Mouse (Mus musculus) retina, postnatal 1 day (tissue): ENCODE results near the gene Nsmce1.

ENCODE experiments used
- DNase-seq: peaks from one replicate; pipeline ENCODE4 v3.0.0-alpha.2; 2012

The Nsmce1 gene

DNA sequence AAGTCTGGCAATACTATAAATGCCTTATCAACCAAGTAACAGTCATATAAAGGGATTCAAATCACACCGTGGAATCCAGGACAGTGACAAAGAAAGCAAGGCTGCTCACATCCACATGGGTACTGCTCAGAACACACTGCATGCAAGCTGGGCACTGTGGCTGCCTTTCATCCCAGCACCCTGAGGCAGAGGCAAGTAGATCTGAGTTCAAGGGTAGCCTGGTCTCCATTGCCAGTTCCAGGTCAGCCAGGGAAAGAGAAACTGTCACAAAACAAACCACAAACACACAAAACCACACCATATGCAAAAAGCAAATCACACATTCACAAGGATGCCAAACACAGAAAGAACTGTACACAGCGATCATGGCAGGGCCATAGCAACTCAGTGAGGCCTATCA is 1.8 kb downstream of the Nsmce1 start:
- no peak for DNase-seq

DNA sequence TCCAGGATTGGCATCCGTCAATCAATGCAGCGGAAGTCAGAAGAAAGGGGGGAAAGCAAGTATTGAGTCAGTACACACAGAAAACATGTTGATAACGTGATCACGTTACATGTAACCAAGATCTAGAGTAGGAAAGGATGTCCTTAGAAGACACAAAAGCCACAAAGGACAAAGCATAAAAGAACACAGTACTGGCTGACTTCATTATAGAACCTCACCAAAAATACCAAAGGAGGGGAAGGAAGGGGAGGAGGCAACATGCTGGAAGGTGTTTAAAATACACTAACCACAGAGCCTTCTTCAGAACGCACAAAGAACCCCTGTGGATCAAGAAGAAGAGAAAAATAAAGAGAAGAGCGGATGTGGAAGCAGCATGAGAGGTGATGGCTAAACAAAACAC is 2.7 kb downstream of the Nsmce1 start:
- DNase-seq, result no peak

DNA sequence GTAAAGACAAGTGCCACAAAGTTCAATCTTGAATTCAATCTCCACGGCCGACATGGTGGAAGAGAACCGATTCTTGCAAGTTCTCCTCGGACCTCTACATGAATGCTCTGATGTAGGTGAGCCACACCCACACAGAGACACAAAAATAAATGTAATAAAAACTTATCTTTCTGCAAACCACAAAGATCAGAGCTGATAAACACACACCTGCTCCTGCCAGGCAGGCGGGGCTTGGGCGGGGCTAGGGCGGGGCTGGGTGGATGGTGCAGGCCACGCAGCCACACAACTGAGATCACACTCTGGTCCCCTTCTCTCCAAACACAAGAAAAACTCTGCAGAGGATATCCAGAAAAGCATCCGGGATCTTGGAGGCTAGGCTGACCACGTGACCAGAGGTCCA is 4.3 kb downstream of the Nsmce1 start:
- no peak for DNase-seq

DNA sequence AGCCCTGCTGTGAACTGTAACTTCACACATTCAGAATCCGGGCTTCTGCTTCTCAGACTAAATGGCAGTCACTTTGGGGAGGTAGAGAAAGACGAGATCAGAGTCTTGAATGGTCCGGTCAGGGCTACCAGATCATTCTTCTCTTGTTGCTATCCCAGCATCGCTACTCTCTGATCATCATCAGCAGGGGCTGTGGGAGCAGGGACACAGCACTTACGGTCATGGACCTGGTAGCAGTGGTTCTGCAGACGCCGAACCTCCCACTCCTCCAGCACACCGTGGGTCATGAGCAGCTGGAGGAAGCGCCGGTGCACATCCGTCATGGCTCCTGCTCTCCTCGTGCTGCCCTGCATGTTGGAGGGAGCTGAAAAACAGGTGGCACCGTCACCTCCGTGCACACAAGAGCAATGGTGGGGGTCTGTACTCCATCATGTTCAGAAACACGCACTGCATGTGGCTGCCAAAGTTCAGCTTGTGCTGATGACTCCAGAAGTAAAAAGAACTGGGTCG is 5.2 kb downstream of the Nsmce1 start:
- DNase-seq, result no peak

DNA sequence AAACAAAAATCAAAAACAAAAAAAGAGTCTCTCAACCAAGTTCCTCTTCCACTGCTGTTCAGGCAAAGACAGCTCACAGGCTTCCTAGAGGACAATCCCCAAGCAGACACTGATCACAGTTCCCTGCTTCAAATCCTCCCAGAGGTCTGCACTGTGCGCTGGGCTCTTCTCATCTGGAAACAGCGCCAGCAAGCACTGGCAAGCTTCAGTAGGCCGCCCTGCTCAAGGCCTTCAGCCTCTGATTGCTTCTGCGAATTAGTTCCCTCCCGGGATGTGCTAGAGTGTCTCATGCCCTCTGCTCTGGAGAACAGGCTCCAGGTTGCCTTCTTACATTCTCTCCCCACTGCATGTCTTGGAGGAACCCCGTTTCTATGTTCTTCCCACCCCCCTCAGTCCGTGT is 6.6 kb downstream of the Nsmce1 start:
- DNase-seq, result no peak

DNA sequence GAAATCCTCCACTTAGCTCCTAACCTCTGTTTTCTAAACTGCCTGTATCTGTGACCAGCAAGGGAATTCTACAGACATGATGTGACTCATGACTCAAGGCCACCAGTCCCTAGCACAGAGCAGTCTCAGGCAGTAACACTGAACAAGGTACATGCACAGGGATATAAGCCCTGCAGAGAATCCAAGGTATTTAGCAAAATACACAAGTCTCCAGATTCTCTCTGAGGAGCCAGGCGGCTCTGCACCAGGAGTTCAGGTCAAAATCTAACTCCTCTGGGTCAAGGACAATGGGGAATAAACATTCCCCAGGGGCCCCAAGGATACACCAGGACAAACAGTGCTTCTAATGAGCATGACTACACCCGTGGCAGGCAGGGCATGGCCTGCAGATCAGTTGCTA is 8.5 kb downstream of the Nsmce1 start:
- DNase-seq, result no peak

DNA sequence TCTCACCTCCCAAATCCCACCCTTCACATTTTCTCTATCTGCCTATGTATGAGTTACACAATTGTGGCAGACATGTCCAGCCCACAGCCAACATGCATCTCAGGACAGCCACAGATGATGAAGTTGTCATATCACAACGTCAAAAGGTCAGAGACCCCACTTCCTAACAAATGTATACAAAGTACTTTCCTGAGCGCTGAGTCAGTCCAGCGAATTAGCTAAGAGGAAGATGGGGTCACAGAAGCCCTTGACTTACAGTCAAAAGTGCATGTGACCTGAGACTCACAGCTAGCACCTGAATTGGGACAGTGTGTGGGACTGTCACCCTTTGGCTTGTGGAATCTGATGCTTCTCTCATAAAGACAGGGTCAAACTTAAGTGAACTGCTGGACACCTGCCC is 9.1 kb downstream of the Nsmce1 start:
- no peak for DNase-seq

DNA sequence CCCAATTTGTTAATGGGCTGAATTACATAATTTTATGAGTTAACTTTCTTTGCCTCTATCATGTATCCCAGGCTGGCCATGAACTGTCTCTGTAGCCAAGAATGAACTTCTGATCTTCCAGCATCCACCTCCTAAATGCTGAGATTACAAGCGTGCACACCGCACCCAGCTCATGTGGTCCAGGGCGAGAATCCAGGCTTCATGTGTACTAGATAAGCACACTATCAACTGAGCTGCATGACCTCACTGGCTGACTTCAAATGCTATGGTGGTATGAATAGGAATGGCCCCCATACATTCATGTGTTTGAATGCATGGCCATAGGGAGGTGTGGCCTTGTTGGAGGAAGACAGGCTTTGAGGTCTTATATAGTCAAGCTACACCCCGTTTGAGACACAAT is 10.9 kb downstream of the Nsmce1 start:
- no peak for DNase-seq

DNA sequence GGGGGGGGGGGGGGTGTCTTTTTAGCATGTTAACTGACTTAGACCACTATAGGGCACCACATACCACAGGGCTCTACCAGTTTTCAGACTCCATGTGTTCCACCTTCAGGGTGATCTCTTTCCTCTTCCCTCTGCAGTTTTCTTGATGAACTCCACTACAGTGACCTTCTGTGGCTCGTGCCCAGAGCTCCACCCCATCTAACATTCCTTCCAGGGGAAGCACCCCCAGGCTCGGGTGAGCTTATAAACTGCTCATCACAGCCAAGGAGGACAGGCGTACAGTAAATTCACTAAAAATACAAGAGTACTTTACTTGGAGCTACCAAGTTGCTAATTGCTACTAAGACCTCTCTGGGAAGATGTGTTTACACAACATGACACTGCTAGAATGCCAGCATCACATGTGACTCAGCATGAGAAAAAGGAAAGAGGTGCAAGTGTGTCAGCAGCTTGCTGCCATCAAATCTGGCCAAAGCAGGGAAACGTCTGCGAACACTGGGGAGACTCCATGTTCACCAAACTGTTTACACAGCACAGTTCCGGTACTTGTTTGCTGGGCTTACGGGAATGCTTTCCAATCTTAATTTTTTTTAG is 12.9 kb downstream of the Nsmce1 start:
- DNase-seq, result no peak

DNA sequence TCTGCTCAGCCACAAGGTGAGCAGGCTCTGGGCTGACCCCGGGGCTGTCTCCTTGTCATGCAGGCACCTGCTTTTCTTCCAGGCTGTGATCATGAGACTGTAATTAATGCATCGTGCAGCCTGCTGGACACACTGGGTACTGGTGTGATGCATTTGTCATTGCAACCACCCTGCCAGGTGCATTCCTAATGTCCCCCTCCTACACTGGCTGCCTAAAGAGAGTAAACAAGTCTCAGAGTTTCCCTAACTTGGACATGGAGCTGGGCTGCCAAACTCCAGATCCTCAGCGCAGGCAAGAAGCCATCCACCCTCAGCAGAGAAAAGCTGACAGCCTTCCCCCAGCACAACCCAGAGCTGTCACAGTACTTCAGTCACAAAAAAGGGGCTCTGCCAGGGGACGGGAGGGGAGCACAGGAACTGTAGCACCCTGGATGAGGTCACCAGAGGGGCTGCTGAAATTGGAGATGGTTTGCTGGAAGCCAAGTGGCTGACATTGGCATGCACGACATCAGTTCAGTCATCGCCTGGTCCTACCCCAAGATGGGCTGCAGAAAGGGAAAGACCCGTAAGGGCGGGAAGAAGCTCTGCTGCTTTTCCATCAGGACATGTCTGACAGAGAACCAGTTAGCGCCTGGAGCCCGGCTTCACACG is 15.7 kb downstream of the Nsmce1 start:
- DNase-seq, result no peak

DNA sequence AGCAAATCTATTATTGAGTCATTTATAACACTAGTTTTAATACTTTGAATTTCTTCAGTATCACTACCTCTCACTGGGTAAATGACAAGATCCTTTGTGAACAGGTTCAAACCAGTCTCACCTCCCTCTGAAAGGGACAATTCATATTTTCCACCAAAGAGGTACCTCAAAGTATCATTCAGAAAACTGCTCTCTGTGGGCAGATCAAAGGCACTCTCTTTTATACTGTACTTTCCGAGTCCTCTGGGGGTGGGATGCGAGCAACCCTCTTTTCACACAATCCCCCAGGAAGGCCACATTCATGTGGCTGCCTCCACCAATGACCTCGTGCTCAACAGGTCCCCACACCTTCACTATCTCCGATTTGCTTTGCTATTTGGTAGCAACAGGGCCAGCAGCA is 16.9 kb downstream of the Nsmce1 start:
- no peak for DNase-seq

DNA sequence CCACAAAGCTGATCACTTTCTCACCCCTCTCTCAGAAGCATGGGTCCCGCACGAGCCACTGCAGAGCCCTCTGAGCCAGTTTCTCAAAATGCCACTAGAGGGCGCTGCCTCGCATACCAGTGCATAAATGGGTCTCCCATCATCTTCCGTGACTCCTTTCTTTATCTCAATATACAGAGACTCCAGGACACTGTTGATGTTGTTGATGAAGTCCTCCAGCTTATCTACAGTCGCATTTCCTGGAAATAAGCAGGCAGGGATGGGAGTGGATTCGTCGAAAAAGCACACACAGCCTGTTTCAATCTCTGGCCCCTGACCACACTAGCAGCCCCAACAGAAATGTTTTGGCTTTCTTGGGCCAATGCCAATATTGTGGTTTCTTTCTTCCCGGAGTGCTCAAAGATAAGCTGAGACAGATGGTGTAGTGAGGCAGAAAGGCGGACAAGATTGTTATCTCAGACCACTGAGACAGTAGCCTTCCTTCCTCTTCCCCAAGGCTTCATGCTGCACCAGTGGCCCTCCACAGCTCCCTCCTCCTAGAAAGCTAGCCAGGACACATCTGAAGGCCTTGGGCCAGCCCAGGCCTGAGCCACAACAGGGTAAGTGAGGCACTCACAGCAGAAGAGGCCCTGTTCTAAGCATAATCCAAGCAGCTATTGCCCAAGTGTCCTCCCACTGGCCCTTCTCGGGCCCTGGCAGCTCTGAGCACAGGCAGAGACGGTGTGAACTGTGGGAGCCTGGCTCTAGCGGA is 19.2 kb downstream of the Nsmce1 start:
- peak; percentile 82 for DNase-seq

DNA sequence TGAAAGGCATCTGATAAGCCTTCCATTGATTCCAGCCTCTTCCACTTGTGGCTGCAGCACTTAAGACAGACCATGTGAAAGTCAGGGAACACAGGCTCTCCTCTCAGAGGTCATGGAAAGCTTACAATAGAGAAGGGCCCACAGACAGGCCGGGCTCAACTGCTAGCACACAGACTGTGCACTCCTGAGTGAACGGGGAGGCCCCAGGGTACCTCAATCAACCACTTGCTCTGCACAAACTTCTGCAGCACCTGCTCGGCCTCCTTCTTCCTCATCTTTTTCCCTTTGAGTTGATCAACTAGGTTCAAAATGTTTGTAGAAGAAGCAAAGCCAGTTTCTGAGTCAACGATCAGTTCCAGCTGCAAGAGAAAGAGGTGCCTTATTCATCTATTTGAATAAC is 20.5 kb downstream of the Nsmce1 start:
- no peak for DNase-seq

DNA sequence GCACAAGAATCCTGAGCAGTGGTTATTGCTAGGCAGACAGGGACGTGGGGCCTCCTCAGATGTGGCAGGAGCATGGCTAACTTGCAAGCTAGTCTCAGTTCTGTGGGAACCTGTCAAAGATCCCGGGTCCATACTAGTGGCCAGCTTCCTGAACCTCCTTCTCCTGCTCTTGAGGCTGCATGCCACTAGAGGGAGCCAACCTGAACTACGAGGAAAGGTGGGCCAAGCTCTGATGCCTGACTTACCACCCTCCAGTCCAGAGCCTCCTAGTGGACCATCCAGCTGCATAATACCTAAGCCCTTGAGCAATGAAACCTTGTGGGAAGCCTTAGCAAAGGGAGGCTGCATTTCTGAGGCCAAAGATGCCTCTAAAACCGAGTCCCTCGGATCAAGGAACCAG is 21.5 kb downstream of the Nsmce1 start:
- peak; percentile 81 for DNase-seq

DNA sequence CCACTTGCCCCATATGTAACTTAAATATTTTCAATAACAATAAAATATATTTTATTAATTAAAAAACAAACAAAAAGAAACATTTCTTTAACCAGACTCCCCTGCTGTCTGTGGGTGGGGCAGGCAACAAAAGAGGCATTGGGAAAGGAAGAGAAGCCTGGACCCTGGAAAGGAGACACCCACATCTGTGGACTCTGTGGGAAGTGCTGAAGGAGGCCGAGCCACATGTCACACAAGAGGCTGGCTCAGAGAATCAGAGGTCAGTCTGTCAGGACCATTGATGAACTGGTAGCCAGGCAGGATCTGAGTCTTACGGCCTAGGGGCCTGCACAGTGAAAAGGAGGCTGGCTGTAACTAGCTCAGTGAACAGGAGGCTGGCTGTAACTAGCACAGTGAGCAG is 29.2 kb downstream of the Nsmce1 start:
- DNase-seq, result no peak

DNA sequence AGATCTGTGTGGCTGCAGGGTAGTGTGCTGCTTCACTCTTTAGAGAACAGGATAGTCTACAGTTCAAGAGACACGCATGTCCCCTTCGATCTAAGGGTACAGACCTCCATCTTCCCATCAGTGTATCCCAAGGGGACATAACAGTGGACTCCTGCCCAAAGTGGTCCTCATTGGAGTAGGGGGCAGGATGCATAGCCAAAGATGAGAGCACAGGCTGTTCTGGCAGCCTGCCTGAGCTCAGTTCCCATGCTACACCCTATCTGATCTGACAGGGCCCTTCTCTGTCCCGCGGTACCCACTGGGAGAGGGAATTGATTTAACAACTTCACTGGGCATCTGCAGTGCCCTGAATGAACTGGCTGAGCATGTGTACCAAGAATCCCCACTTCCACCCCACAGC is 37.7 kb downstream of the Nsmce1 start:
- DNase-seq, result no peak

DNA sequence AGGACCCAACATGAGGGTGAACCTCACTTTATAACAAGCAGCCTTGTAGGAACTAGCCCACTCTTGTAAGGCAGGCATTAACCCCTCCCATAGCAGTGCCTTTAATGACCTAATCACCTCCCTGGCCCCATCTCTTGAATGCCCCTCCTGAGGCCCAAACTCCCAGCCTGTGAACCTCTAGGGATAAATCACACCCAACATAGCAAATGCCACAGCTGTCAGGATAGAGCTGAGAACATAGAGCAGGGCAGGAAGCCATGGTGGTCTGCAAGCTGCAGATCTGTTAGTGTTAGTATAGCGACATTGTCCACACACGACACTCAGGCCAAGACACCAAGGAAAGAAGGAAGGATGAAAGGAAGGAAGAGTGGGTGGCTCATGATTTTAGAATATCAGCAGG is 40.3 kb downstream of the Nsmce1 start:
- no peak for DNase-seq

DNA sequence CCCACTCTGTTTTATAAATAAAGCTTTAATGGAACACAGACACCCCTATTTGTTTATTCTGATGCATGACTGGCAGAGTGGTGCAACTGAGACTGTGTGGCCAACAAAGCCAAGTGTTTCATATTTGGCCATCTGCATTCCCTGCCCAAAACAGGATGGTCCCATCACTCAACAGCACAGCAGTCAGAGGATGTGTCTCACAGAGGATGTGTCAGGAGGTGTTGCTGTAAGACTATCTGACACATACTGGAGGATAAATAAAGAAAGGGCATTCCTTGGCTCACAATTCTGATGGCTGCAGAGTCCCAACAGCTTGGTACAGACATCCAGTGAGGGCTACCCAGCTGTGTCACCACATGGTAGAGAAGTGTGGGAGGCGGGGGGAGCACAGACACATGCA is 40.7 kb downstream of the Nsmce1 start:
- DNase-seq, result no peak

DNA sequence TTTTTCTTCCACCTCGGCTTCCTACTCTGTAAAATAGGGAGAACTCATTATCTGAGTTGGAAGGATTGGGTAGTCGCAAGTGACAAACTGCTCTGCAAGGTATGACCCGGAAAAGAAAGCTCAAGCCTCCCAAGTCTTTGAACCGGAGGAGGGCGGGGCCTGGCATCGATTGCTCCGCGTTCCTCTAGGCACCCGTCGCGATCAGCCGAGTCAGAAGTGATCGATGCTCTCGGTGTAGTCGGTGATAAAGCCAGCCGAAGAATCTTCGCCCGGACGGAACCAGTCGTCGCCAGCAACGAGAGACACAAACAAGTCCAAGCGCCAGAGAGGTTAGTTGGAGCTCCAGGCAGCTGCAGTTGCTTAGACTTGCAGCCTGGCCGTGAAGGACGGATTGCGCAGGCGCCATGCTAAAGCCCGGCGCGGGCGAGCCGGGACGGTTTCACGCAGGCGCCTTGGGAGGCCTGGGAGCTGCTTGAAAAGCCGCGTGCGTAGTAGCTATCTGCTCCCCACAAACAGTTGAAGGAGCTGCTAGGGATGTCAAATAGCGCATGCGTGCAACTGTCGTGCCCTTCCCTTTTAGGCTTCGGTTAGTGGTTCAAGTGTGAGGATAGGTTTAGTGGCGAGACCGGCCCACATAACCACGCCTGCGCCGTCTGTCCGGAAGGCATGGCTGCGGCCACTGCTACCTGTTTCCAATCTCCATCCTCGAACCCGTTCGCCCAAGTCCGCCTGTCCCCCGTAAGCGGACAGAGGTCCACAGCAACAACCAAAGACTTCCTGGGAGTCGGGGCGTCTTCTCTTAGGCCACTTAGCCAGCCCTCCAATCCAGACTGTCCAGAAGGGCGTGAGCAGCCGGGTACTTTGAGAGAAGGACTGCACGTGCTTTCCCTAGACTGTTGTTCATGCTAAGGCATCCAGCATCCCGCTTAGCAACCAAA is 46.7 kb downstream of the Nsmce1 start, which contains the start of gene Kdm8:
Kdm8 (plus strand) TSS at position 213 of the 938 bp plus-strand sequence.
- DNase-seq, result peak; percentile 97

DNA sequence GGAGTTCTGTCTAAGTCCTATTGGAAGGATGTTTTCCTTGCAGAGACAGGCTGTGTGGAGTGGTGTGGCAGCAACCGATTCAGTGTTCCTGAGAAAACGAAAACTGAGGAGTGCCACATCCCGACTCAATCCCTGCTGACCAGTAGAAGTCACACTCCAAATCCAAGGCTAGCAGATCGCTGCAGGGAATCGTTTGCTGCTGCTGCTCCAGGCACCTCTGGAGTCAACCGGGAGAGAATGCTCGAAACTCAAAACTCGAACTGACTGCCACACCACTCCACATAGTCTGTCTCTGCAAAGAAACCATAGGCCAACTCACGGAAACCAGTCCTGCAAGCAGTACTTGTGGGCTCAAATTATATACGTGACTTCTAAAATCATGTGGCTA is 47.3 kb downstream of the Nsmce1 start:
- no peak for DNase-seq

DNA sequence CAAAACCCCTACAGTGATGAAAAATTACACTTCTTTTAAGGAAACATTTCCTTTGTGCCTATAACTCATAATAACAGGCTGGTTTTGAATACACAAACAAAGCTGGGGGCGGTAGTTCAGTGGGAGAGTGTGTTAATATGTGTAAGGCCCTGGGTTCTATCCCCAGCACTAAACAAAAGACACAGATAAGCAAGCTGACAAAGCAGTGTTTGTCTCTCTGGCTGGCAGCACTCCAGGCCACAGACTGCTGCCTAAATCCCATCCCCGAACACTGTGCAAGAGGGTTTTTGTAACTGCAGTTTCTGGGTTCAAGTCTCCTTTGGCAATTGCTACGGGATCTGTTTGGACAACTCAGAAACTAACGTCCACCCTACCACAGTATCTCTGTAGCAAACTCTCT is 49.1 kb downstream of the Nsmce1 start:
- DNase-seq, result no peak

DNA sequence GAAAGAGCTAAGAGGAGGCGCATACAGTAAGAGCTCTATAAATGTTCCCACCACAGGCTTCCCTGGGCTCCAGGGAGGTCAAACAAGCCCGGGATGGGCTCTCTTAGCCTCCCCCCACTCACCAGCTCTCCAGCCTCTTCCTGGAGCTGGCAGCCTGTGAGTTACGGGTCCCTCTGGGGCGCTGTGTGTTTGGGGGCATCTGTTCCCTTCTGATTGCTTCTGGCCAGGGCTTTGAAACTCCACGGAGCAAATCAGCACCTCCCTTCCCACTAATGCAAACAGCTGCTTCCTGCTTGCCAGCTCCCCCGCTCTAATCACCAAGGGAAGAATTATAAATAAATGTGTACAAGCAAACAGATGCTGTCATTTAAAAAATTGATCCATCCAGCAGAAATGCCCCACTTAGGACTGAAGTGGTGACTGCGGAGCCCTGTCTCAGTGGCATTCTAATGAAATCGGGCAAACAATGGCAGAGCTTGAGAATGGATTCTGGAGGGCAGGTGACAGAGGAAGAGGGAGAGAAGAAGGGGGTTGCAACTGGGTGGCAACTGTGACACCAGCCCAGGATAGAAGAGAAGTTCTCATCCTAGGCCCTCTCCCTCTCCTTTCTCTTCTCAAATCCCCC is 56.6 kb downstream of the Nsmce1 start:
- peak; percentile 24 for DNase-seq

DNA sequence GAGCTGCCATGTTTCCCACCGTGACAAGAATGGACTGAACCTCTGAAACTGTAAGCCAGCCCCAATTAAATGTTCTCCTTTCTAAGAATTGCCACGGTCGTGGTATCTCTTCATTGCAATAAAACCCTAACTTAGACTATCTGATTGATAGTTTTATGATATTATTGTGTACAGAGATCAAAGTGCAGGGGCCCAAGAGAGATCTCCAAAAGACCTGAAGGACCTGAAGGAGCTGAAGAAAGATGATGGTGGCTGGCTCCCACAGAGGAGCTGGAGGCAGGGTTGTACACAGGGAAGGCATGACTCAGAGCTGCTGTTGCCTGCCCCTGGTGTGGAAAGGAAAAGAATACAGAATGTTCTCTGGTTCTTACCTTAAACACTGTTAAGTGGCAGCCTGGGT is 57.5 kb downstream of the Nsmce1 start:
- DNase-seq, result no peak
